Mouse (Mus musculus) ovary, adult 18-20 months (tissue): Measurements from ENCODE around the gene Vmn2r81.
"Not testable (repeated sequence)": the region's sequence is repeated elsewhere in the genome, so short reads cannot be mapped to it uniquely, and the experiment has no call there.

ENCODE experiments used
- DNase-seq: peaks from one replicate; pipeline ENCODE4 v3.0.0; 2022; ENCODE audit warnings: low spot score, mixed read lengths

The Vmn2r81 gene

GRCm38 (mm10) chr10:79247392-79247791 is at the start of gene Vmn2r81:
Gene Vmn2r81, plus strand, starts transcription at chr10:79247692.
- not testable (repeated sequence) for DNase-seq

GRCm38 (mm10) chr10:79199973-79200372 is 47.5 kb upstream of the Vmn2r81 start:
- DNase-seq = not testable (repeated sequence)

DNA sequence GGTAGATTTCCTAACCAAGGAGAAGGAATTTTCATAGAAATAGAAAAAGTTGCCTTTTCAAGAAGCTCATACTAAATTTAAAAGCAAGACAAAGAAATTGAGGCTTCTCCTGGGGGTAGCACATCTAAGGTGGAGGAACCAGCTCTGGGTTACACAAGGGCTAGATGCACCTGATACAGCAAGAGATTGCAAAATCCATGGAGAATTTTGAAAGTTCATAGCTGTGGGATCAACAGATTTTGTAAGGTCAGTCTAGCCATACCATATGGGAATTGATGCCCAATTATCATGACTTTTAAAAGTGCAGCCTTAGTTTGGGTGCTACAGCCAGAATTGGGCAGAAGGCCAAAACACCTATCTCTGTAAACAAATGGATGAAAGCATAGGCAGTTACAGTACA is 27.1 kb upstream of the Vmn2r81 start:
- DNase-seq = no peak

DNA sequence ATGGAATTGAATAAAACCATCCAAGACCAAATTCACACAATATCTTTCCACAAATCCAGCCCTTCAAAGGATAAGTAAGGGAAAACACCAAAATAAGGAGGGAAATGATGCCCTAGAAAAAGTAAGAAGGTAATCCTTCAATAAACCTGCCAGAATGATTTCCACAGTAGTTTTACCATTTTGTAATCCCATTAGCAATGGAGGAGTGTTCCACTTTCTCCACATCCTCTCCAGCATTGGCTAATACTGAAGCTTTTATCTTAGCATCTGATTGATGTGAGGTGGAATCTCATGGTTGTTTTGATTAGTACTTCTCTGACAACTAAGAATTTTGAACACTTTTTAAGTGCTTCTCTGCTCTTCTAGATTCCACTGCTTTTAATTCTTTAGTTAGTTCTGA is 25.9 kb upstream of the Vmn2r81 start:
- no peak for DNase-seq

- no peak for DNase-seq
Measured at GRCm38 (mm10) chr10:79222214-79222613, 25.3 kb upstream of the Vmn2r81 start.

GRCm38 (mm10) chr10:79322033-79322736 is 74.7 kb downstream of the Vmn2r81 start:
- DNase-seq = not testable (repeated sequence)

DNA sequence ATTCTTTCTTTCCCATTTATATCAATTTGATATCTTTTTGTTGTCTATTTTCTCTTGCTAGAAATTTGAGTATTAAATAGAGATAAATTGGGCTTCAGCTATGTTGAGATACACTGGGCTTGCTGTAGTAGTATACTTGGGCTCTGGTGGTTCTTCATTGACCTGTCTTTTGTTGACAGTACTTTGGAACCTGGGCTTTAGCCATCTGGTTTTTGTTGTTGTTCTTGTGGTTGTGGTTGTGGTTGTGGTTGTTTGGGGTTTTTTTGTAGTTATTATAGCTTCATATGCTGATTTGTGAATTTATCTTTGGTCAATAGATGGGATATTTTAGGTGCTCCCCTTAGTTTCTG is 75.2 kb downstream of the Vmn2r81 start:
- no peak for DNase-seq
